Mouse (Mus musculus) regulatory T cell (primary cell): ENCODE measurements around the gene Sipa1l3.

Experiments
- in situ Hi-C: fragments of 300-600 bp; cut with MboI, MseI; formaldehyde crosslinking; loops from one replicate; pipeline ENCODE4 v1.15.1; 2025; ENCODE audit warnings: high pct_unique_total_duplicates

The Sipa1l3 gene

DNA sequence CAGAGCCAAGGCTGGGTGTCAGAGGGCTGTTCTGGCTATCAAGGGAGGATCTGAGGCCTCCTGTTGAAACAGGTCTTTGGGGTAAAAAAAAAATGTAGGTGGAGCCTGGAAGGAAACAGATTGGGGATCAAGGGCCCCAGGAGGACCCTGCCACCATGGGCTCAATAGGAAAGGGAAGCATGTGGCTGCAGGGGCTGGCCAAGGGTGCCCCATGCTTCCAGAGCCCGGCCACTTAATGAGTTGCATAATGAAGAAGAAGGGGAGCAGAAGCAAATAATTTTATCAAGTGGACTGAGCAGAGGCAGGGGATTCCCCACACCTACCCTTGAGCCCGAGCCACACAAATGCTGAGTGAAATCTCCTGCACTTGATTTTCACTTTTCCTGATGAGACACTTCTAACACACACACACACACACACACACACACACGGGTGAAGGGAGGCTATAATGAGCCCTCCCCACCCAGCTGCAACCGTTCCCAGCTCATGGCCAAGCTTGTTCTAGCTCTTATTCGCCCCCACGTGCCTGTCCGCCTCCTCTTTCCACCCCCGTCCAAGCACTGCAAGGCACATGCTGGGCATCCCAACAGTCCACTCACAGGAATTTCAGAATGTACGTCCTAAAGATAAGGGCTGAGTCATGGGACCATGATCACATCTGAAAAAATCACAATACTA is 6.7 kb downstream of the Sipa1l3 start:
- in situ Hi-C loops, result loop anchor here (25.0 kb wide), 1 partner anchor 399 kb away; no protein-coding TSS in a partner anchor

DNA sequence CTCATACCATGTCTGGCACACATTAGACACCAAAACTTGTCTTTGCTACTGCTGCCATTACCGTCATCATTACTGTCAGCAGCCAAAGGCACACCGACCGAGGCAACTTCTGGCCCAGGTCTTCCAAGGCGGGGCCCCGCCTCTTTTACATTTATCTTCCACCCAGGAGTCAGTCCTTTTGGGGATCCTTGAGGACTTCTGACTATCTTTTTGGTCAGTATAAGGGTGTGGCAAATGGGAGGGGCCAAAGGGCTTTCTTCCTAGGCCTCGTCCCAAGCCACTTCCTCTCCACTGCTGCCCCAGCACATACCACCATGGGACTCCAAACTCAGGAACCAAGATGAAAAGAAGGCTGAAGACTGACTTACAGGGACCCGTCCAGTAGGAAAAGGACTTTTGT is 9.9 kb downstream of the Sipa1l3 start:
- in situ Hi-C loops, result loop anchor here (25.0 kb wide), 1 partner anchor 396 kb away; no protein-coding TSS in a partner anchor

DNA sequence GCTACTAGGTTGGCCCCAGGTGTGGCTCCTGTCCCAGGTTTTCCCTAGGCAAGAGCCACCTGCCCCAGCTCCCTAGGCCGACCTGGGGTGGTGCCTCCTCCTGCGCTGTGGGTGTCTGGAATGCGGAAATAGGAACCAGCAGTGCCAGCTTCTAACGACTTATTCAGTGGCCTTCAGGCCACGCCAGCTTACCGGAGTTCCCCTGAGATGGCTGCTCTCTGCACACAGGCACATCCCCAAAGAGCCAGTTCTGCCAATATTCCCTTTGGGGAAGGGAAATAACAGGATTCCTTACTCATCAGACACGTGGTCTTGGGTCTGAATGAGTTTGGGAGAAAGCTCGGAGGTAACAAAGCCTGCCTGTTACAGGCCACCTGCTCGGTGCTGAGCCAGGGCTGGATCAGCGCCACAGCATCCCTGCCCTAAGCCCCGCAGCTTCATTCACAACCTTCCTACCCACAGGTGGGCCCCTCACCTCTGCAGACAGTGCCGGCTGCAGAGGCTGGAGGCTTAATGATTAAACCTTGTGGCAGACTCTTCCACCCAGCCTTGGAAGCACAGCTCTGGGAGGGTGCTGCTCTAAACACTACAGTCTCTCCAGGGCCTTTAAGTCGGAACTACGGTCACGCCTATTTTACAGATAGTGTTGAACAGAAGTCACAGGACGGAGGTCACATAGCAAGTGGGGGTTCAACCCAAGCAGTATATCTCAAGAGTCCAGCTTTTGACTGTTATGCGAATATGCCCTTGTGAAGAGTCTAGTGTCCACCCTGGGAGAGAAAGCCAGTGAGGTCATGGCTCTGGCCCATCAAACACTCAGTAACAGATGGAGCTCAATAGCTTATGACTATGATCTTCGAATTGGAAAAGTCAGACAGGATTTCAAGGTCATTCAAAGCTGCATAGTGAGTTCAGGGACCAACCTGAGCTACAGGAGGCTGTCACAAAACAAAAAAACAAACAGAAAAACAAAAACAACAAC is 12.8 kb downstream of the Sipa1l3 start:
- in situ Hi-C loops, result loop anchor here (25.0 kb wide), 1 partner anchor 393 kb away; no protein-coding TSS in a partner anchor

DNA sequence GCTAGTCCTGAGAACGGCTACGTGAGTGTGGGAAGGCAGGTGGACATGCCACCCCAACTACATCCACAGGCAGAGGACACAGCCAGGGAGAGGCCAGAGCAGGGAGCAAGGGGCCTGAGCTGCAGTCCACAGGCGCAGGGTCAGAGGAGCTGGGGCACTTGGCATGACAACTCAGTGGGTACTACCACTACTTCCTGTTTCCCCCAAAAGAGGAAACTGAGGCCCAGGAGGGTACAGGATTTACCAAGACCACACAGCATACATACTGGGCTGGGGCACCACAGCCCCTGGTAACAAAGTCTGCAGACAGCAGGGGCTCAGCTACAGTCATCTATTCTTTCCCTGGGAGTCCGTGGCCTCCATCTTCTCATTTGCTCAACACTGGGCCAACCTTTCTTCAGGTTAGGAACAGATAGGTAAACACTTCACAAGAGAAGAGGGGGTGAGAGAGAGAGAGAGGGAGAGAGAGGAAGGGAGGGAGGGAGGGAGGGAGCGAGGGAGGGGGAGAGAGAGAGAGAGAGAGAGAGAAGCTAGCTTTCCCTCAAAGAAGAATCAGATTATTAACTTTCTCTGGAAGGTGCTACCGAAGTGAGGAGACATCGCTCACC is 13.7 kb downstream of the Sipa1l3 start:
- in situ Hi-C loops, result loop anchor here (25.0 kb wide), 1 partner anchor 392 kb away; no protein-coding TSS in a partner anchor

DNA sequence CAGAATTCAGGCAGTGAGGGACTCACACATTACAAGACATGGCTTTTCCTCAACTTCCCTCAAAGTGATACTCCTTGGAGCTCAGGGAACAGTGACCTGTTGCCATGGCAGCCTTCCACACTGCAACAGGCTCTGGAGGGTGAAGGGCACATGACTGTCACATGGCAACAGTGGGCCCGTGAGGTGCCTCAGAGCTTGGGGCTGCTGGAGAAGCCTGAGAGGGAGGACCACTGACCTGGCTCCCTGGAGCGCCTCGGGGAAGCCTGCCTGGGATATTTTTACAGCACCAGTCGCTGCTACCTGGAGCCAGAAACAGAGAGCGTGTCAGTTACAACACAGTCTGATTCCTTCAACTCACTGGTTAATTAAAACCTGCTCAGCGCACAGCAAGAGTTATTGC is 14.8 kb downstream of the Sipa1l3 start:
- in situ Hi-C loops, result loop anchor here (25.0 kb wide), 1 partner anchor 391 kb away; no protein-coding TSS in a partner anchor

DNA sequence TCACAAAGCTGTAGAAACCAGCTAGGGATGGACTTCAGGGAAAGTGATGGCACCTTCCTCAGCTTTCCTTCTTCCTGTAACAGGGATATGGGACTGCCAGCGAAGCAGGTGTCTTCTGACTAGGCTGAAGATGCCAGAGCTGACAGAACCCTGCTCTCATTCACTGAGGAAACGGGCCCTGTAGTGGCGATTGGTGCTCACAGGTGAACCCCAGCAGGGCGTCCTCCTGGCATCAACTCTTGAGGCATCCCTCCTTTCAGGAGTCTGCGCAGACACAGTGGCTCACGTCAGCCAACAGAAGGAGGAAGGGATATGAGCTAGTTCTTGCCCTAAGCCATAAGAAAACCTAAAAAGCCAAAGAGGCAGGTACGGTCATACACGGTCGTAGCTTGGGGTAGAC is 17.2 kb downstream of the Sipa1l3 start:
- in situ Hi-C loops, result loop anchor here (25.0 kb wide), 1 partner anchor 389 kb away; no protein-coding TSS in a partner anchor

DNA sequence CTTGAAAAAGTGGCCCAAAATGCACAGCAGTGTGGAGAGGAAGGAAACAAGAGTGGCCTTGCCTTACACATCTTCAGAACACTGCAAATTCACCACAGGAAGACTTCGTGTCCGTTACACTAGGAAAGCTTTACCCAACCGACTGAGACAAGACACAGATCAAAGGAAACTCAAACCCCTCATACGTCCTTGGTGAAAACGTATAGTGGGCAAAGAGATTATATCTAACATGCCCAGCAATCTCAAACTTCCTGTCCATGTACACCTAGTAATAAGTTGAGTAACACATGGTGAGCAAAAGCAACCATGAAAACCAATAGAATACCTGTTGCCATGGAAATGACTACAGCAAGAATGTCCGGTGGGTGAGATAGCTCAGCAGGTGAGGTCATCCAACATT is 19.4 kb downstream of the Sipa1l3 start:
- in situ Hi-C loops, result no loop called here

DNA sequence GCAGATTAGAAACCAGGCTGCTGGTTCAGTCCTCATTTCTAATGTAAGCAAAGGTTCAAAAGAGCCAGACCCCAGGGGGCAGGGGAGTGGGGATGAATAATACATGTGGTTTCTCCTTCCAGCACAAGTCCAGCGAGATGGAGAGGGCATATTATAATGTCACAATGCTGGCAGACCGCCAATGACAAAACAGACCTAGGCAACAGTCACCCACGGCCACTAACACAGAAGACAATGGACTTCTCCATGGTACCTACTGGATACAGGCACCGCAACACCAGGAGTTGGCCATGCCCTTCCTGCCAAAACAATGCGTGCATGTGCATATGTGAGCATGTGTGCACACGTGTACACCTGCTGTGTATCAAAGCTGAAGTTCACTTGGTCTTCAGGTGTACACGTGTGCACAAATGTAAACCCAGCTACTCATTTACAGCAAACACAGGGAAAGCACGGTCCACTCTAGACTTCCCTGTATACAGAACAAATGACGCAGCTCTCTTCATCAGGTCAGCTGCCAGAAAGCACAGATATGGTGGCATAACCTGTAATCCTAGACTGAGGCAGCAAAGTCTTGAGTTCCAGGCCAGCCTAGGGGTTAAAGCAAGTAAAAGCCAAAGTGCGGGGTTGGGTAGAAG is 21.4 kb downstream of the Sipa1l3 start:
- in situ Hi-C loops, result no loop called here

DNA sequence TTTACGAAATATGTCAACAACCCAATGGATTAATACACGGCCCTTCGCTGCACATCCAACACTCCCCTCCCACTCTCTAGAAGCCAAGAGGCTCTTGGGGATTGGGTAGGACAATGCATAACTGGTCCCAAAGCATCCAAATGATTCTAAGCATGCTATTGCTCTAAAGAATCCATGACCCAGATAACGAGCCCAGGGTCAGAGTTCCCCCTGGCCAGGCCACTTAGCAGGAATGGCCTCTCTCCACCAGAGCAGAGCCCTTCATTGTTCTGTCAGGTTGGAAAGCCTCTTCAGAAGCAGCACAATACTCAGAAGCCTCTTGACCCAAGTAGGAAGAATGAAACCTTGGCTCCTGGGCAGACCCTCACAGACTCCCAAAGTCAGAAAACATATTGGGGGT is 22.1 kb downstream of the Sipa1l3 start:
- in situ Hi-C loops, result no loop called here

DNA sequence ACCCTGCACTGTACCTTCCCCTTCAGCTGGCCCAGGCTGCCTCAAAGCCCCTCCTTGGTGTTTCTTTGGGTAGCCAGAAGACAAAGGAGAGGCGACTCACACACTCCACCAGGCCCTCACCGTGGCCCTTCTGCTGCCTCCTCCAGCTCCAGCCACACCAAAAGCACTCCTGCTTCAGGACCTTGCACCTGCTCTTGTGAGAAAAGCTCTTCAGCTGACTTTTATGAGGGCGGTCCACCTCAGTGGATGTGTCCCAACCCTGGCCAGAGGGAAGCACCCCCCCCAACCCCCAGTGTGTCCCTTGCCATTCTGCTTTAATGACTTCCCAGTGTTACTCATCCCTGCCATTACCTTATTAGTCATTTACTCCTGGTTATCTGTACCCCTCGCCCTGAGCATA is 22.6 kb downstream of the Sipa1l3 start:
- in situ Hi-C loops, result no loop called here

DNA sequence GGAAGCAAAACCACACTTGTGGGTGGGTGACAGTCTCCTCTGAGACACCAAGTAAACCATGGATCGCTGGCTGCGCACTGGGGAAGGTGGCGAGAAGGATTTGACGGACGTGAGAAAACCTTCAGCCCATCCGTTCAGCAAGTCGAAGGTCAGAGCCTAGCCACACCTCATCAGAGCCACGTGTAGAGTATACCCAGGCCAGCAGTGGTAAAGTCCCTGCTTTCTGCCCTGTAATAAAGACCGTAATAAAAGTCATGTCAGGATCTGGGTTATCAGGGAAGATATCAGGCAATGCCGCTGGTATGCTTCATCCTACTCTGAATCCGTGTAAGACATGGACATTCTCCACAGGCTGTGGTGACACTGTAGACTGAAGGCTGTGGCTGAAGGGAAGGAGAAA is 23.6 kb downstream of the Sipa1l3 start:
- in situ Hi-C loops, result no loop called here

DNA sequence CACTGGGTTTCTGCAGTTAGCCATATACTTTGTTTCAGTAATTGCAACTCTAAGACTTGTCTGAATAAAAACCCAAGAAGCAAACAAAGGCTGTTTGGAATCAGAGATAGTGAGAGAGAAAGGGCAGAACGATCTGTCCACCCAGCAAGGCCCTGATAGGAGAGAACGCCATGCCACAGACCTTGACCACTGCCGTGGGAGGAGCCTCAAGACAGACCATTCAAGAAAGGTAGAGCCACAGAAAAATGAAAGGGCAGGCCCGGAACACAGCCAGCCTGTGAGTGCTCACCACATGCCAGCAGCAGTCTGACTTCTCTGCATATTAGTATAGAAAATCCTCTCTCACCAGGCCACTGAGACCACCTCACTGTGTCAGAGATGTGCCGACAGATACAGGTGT is 24.4 kb downstream of the Sipa1l3 start:
- in situ Hi-C loops, result no loop called here

DNA sequence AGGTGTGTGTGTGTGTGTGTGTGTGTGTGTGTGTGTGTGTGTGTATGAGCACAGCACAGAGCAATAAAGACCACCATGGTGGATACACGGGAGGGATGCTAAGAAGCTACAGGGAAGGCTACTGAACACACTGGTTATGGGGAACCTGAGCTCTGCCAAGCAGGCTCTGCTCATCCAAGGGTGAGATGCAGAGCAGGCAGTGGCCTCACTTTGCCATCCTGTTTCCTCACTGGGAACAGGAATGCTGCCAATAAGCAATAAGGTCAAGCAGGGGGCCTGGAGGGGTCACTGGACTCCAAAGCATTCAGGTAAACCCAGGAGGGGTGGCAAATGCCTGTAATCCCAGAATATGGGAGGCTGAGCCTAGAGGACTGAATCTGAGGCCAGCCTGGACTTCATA is 25.4 kb downstream of the Sipa1l3 start:
- in situ Hi-C loops, result no loop called here

DNA sequence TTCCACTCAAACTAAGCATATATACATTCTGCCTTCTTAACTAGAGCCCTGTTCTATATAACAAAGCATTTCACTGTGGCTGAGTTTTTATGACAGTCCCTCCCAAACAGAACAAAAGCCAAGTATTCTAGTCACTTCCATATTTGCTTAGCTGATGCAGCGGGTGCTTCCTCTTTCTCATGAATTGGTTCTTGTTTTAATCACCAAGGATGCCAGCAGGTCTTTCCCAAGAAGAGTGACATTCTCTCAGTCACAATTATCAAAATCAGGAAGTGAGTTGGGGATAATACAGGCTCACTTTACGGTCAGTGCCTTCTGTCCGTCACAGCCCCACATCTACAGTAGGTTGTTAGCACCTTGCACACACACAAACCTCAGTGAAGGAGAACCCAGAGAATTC is 26.6 kb downstream of the Sipa1l3 start:
- in situ Hi-C loops, result no loop called here

DNA sequence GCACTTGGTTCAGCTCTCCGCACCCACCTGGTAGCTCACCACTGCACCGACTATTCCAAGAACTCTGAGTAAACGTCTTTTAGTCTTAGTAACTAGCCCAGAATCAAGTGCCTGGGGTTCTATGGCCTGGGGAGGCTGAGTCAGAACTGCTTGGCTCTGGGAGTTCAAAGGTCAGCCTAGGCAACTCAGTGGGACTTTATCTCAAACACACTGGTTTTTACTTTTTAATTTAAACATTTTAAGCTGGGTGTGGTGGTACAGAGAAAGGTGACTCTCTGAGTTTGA is 27.0 kb downstream of the Sipa1l3 start:
- in situ Hi-C loops, result no loop called here

DNA sequence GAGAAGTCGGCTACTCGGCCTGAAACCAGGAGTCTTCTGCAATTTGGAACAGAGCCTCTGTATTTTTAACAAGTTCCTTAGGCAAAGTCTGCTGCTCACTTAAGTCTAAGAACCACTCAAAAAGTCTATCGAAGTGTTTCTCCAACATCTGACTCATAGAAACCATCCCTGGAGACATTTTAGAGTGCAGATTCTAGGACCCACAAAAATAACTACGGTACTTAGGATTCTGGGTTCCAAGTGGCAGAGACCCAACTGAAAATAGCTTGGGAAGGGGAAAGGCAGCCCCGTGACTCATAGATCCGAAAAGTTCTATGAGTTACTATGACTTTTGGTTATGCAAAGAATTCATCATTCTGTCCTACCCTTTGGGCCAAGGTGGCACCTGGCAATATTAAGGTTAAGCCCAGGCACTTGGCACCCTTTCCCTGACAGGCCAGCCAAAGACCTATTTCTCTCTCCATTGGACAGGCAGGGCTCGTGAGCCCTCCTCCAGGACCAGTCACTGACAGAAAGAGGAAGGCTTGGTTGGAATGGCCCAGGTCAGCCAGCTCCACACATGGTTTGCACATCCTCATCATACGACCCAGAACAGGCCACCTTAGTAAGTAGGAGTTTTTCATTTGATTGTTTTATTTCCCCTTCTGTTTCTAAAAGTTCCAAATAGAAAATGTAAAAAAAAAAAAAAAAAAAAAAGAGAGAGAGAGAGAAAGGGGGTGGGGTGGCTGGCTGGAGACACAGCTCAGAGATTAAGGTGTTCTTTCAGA is 27.6 kb downstream of the Sipa1l3 start:
- in situ Hi-C loops, result no loop called here

DNA sequence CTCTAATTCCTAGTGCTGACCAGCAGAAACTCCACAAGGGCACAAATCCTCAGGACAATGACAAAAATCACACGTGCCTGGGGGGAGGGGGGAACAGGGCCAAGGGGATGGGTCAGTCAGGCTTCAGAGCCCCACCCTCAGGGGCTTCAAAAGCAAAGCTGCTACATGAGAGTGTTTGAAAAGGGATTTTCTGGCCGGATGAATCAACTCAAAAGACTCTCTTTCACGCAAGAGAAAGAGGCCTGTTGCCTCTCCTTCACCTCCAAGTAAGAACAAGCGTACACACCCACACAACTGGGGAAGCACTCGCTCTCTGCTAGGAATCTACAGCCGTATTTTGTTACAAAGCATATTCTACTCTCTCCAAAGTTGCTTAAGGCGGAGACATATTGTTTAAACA is 28.6 kb downstream of the Sipa1l3 start:
- in situ Hi-C loops, result loop anchor here (10.0 kb wide), 1 partner anchor 225 kb away; no protein-coding TSS in a partner anchor

DNA sequence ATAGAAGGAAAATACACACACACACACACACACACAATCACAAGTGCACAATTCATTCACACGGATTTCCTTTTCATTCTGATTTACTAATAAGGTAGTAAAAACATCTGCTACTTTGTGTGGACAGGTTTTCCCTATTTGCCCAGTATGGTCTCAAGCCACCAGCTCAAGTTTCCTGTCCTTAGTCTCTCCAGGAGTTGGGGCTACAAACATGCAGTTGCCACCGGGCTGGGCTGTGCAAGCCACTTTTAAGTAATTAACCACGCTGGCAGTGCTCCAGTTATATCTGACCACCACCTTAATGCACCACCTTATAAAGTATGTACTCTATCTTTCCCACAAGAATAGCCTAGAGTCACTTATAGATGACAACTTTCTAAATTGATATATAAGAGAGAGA is 29.1 kb downstream of the Sipa1l3 start:
- in situ Hi-C loops, result loop anchor here (10.0 kb wide), 1 partner anchor 225 kb away; no protein-coding TSS in a partner anchor

DNA sequence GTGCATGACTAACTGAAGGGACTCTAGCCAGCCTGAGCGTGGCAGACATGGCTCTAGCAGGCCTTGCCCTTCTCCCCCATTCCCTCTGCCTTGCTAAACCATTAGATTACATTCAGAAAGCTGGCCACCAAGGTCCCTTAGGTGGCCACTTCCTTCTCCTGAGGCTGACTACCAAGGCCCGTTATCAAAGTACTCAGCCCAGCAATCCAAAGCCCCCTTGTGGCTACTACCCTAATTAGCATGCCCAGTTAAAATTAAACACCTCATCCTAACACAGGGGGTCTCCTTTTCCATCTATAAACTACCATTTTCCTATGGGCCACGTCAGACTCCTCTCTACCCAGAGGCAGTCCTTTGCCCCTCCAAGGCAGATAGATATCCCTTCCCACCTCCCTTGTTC is 31.7 kb downstream of the Sipa1l3 start:
- in situ Hi-C loops, result loop anchor here (10.0 kb wide), 1 partner anchor 228 kb away; no protein-coding TSS in a partner anchor

DNA sequence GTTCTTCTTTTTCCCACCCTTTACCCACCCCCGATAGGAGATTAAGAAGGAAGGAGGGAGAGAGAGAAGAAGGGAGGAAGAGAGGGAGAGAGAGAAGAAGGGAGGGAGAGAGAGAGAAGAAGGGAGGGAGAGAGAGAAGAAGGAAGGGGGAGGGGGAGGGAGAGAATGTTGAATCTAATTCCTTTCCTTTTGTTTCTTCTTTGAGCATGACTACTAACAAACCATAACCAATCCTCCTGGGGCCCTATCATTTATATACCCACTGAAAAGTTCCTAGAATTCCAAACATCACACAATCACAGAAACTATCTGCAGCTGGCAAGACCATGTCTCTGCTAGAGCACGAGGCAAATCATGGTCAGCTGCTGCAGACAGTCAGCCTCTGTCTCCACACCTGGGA is 32.7 kb downstream of the Sipa1l3 start:
- in situ Hi-C loops, result loop anchor here (10.0 kb wide), 1 partner anchor 229 kb away; no protein-coding TSS in a partner anchor

DNA sequence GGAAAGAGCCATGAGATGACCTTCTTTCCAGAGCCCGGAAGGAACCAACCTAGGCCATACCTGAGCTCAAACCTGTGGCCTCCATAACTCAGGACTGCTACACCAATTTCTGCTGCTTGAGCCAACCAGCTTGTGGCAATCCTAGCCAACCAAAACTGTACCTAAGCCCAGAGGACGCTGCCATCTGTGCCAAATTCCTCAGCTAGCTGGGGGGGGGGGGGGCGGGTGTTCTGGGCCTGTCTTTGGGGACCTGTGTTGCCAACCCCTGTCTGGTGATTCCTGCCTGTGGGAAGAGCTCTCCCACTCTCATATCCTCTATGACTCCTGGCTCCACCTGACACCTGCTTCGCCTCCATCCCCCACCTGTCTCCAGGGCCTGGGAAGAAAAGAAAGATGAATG is 34.9 kb downstream of the Sipa1l3 start:
- in situ Hi-C loops, result loop anchor here (10.0 kb wide), 1 partner anchor 231 kb away; no protein-coding TSS in a partner anchor
